Mouse (Mus musculus) heart, postnatal 0 days (tissue): ENCODE results near the gene Rasgrp1. TPM values are rescaled to one million over a fixed set of nuclear protein-coding genes. Genes with fewer than 3 reads are reported as not detected.
A peak's percentile ranks its signal among the peaks of the same experiment; 100 is the strongest.

Experiments used
- ATAC-seq: fragments of 200-750 bp; cut with Nextera tagmentation; 2 replicates; pipeline ENCODE4 v1.8.0; 2017; ENCODE audit warnings: low read depth, moderate number of reproducible peaks, moderate library complexity; ENCODE audit not compliant: insufficient read depth
- DNase-seq: peaks from one replicate; pipeline ENCODE4 v3.0.0-alpha.2; 2016; ENCODE audit warnings: low spot score
- H3K27ac ChIP-seq: fragments of 300-500 bp; sonication (generic); 2 replicates; pipeline ENCODE4 v1.5.1; 2014; ENCODE audit warnings: low read depth, mild to moderate bottlenecking
- H3K27me3 ChIP-seq: fragments of 300-500 bp; sonication (generic); 2 replicates; pipeline ENCODE4 v1.6.1; 2014; ENCODE audit warnings: low read length, mixed read lengths; ENCODE audit not compliant: control insufficient read depth, insufficient read depth
- H3K36me3 ChIP-seq: fragments of 300-500 bp; sonication (generic); replicated peaks from 2 replicates; pipeline ENCODE4 v1.6.1; 2014; ENCODE audit warnings: low read length, mixed read lengths; ENCODE audit not compliant: control insufficient read depth, insufficient read depth
- H3K4me1 ChIP-seq: fragments of 300-500 bp; sonication (generic); 2 replicates; pipeline ENCODE4 v1.6.1; 2014; ENCODE audit warnings: antibody characterized with exemption; ENCODE audit not compliant: control insufficient read depth, insufficient read depth
- H3K4me2 ChIP-seq: fragments of 300-500 bp; sonication (generic); 2 replicates; pipeline ENCODE4 v1.6.1; 2014; ENCODE audit warnings: low read depth, mild to moderate bottlenecking, low read length, moderate library complexity
- H3K4me3 ChIP-seq: fragments of 300-500 bp; sonication (generic); 2 replicates; pipeline ENCODE4 v1.5.1; 2014; ENCODE audit warnings: low read depth, low read length
- H3K9ac ChIP-seq: fragments of 300-500 bp; sonication (generic); replicated peaks from 2 replicates; pipeline ENCODE4 v1.6.1; 2014; ENCODE audit warnings: low read depth, low read length, mixed read lengths
- H3K9me3 ChIP-seq: fragments of 300-500 bp; sonication (generic); replicated peaks from 2 replicates; pipeline ENCODE4 v1.6.1; 2016; ENCODE audit warnings: low read length; ENCODE audit not compliant: control insufficient read depth
- CTCF ChIP-seq: IDR thresholded peaks from 2 replicates; pipeline ENCODE4 v1.5.1; 2016; ENCODE audit warnings: antibody characterized with exemption, control low read depth, low read depth
- EP300 ChIP-seq: IDR thresholded peaks from 2 replicates; pipeline ENCODE4 v1.6.1; 2016; ENCODE audit warnings: antibody characterized with exemption, low read depth
- WGBS: fragments of 180-500 bp; shearing (Covaris S2); extraction: QIAGEN DNeasy Blood & Tissue Kit; methylation state at CpG from one replicate; pipeline ENCODE4 v1.1.7; 2014; 5-methylcytosine and 5-hydroxymethylcytosine counted together
- polyA plus RNA-seq: library from polyadenylated mRNA; unstranded; fragments of >200 nt; fragmentation: Nextera tagmentation; extraction: Ambion mirVana; gene quantifications from 2 replicates; pipeline ENCODE4 v1.2.1, GENCODE M21; 2015
- total RNA-seq: library from RNA; depleted of rRNA; stranded (reverse); fragments of >200 nt; gene quantifications from 2 replicates; pipeline ENCODE4 v1.2.3, GENCODE M21; 2014; ENCODE audit warnings: low replicate concordance

The Rasgrp1 gene
- total and polyA plus RNA-seq, 2 experiments from 2014 or later = 0.07 TPM; not detected in 1

GRCm38 (mm10) chr2:117386036-117386590, 43.3 kb upstream of the Rasgrp1 start:
- 15% methylated on average over 7 of the region's 7 CpGs for WGBS
- DNase-seq (peak; percentile 16), ATAC-seq (no peak)
- H3K4me2 ChIP-seq = peak overlapping the region; percentile 22; the same call in 1 of the 2 replicates
- H3K4me1 ChIP-seq = peaks cover 22% of the 10 kb centered on the region; the same call in 1 of the 2 replicates
- no peak overlapping the region for H3K4me3 ChIP-seq
- H3K9ac ChIP-seq = no peak overlapping the region
- no peak for TF ChIP-seq CTCF
- no peak for TF ChIP-seq EP300
- H3K27ac ChIP-seq = no peak overlapping the region
- no peaks in the 10 kb centered on the region for H3K9me3 ChIP-seq
- H3K36me3 ChIP-seq = no peaks in the 10 kb centered on the region
- no peaks in the 10 kb centered on the region for H3K27me3 ChIP-seq

DNA sequence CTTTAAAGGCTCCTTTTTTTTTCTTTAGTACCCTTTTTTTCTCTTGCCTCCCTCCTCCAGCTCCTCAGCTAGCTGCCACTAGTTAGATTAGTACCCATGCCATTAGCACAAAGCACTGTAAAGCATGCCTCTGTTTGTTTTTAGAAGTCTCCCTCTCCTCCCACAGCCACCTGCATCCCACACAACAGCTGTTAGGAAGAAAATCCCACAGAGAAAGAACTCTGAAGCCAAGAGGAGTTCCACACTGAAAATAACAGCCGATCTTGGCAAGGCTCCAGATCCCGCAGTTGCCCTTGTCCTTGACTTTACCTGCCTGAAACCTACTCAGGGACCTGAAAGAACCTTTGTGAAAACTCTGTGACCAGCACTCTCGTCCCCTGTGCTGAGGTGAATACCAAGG, 38.5 kb upstream of the Rasgrp1 start:
- H3K27me3 ChIP-seq = no peaks in the 10 kb centered on the region
- H3K4me3 ChIP-seq = no peak overlapping the region
- no peaks in the 10 kb centered on the region for H3K9me3 ChIP-seq
- no peaks in the 10 kb centered on the region for H3K36me3 ChIP-seq
- H3K9ac ChIP-seq = no peak overlapping the region
- no peak for ATAC-seq
- H3K4me2 ChIP-seq = no peak overlapping the region
- TF ChIP-seq EP300 = no peak
- no peak for TF ChIP-seq CTCF
- DNase-seq = no peak
- no peak overlapping the region for H3K27ac ChIP-seq
- peaks cover 11% of the 10 kb centered on the region; the same call in 1 of the 2 replicates for H3K4me1 ChIP-seq
- 19% methylated on average over 3 of the region's 3 CpGs for WGBS

GRCm38 (mm10) chr2:117374293-117374830, 31.6 kb upstream of the Rasgrp1 start:
- Histone ChIP-seq H3K9ac (no peak overlapping the region), H3K4me3 (no peak overlapping the region), H3K27ac (no peak overlapping the region), H3K9me3 (no peaks in the 10 kb centered on the region), H3K27me3 (no peaks in the 10 kb centered on the region), H3K4me2 (no peak overlapping the region), H3K4me1 (no peaks in the 10 kb centered on the region), H3K36me3 (no peaks in the 10 kb centered on the region)
- no peak for ATAC-seq
- TF ChIP-seq CTCF (no peak), EP300 (no peak)
- WGBS = 61% methylated on average over 2 of the region's 2 CpGs
- no peak for DNase-seq

- H3K4me3 ChIP-seq = no peak overlapping the region
- no peaks in the 10 kb centered on the region for H3K4me1 ChIP-seq
- WGBS = 97% methylated on average over 1 of the region's 1 CpGs
- no peak for DNase-seq
- no peaks in the 10 kb centered on the region for H3K36me3 ChIP-seq
- no peak overlapping the region for H3K27ac ChIP-seq
- H3K4me2 ChIP-seq = no peak overlapping the region
- no peak for ATAC-seq
- H3K9me3 ChIP-seq = no peaks in the 10 kb centered on the region
- TF ChIP-seq CTCF (no peak), EP300 (no peak)
- no peak overlapping the region for H3K9ac ChIP-seq
- H3K27me3 ChIP-seq = no peaks in the 10 kb centered on the region
Measured at GRCm38 (mm10) chr2:117371706-117372105, 28.9 kb upstream of the Rasgrp1 start.

DNA sequence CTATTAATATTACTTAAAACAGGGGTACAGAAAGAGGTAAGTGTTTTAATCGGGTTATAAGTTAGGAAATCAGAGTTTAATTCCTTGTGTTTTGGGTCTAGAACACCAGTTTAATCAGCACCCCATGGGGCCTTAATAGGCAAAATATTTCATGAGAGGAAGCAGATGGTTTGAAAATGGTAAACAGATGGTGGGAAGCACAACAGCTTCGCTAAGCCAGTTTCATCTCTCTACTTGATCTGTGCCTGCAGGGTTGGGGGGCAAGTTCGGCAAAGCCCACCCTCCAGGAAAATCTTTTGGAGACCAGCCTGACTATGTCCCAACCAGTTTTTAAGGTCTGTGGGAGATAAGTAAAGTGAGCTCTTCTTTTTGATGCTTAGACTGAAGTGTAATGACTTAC, 23.7 kb upstream of the Rasgrp1 start:
- H3K27ac ChIP-seq = no peak overlapping the region
- H3K27me3 ChIP-seq = no peaks in the 10 kb centered on the region
- no peak overlapping the region for H3K9ac ChIP-seq
- no peaks in the 10 kb centered on the region for H3K9me3 ChIP-seq
- TF ChIP-seq CTCF = no peak
- TF ChIP-seq EP300 = no peak
- ATAC-seq (no peak), DNase-seq (no peak)
- H3K4me1 ChIP-seq = no peaks in the 10 kb centered on the region
- no peak overlapping the region for H3K4me3 ChIP-seq
- H3K36me3 ChIP-seq = no peaks in the 10 kb centered on the region
- H3K4me2 ChIP-seq = no peak overlapping the region
- 73% methylated on average over 3 of the region's 3 CpGs for WGBS

DNA sequence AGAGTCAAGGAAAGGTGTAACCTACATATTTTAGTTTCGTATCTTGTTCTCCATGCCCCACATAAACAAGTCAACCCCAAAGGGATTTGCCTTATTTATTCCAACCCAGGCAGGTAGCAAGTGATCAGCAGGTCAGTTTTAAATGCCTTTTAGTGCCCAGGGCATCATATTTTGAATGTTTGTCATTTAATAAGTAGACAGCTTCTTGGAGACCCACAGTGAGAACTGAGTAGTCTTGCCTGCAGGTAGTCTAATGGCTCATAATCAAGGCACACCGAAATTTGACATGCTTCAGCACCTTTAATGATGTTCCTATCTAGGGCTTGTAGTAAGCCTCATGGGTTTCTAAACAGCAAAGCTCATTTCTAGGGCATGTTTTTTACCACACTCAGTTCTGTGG, 21.3 kb upstream of the Rasgrp1 start:
- no peak overlapping the region for H3K4me3 ChIP-seq
- H3K27ac ChIP-seq = no peak overlapping the region
- WGBS = 89% methylated on average over 2 of the region's 2 CpGs
- no peaks in the 10 kb centered on the region for H3K36me3 ChIP-seq
- ATAC-seq (no peak), DNase-seq (no peak)
- H3K27me3 ChIP-seq = no peaks in the 10 kb centered on the region
- no peaks in the 10 kb centered on the region for H3K4me1 ChIP-seq
- no peaks in the 10 kb centered on the region for H3K9me3 ChIP-seq
- H3K9ac ChIP-seq = no peak overlapping the region
- TF ChIP-seq CTCF (no peak), EP300 (no peak)
- H3K4me2 ChIP-seq = no peak overlapping the region
